Mouse (Mus musculus): ENCODE measurements around the gene Cd55b.
A peak's percentile ranks its signal among the peaks of the same experiment; 100 is the strongest.
"Not testable (repeated sequence)": the region's sequence is repeated elsewhere in the genome, so short reads cannot be mapped to it uniquely, and the experiment has no call there.

Cd55b gene

DNA sequence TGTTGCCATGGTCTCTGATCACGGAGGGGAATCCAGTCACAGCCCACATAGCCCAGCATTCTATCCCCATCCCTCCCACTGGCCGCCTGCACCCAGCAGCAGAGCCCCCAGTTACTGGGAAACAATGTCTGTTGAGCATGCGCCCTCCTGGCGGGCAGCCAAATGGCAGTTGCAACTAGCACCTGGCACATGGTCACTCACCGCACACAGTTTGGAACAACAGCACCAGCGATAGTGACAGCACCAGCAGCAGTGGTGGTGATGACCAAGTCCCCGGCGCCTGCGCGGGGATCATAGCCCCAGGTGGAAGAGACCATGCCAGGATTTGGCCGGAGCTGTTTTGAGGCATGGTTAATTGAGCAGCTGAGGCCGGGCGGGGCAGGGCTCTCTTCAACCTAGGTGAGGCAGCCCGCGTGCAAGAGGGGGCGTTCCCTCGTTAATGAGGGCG is at the start of gene Cd55b:
Gene Cd55b (minus strand): TSS at position 346 of the 448 bp plus-strand sequence.
- no peak for DNase-seq

GRCm38 (mm10) chr1:130470074-130470473 is 47.3 kb upstream of the Cd55b start:
- DNase-seq: no peak

DNA sequence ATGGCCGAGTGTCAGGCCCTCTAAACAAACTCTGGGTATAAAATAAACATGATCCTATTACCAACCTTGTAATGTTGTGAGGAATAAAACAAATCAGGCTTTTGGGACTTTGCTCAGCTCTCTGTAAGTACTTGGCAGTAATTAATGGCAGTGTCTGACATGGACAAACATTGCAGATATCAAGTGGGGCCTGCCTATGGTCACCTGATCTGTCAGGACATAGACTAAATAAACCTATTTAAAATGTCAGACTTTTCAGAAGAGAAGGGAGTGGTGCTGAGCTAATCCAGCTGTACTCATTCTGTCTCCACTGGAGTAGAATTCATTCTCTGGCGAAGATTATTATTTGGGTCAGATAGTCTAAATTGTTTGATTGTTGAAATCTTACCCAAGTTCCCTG is 44.6 kb upstream of the Cd55b start:
- DNase-seq: no peak

- DNase-seq: no peak
Measured at GRCm38 (mm10) chr1:130464173-130464572, 41.4 kb upstream of the Cd55b start.

DNA sequence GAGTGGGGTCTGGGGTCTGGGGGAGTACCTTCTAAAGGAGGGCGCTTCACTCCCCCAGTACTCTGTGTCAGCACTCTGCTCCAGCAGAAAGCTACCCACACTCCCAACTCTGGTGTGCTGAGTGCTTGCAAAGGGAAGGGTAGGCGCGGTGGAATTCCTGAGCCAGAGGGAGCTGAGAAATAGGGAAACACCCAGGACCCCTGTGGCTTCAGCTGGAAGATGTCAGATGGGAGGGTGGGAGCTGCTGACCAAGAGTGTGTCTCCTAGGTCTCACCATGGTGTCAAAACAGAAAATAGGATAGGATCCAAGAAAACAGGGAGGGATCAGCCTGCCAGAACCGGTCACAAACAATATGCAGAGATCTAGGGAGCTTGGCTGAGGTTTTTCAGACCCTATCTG is 40.1 kb upstream of the Cd55b start:
- DNase-seq: no peak

- DNase-seq: peak; percentile 84
Measured at GRCm38 (mm10) chr1:130462084-130462861, 39.5 kb upstream of the Cd55b start, which contains the start of gene Cd55. Gene Cd55, minus strand, starts transcription at chr1:130462744.

- DNase-seq: no peak
Measured at GRCm38 (mm10) chr1:130455111-130455510, 32.3 kb upstream of the Cd55b start.

DNA sequence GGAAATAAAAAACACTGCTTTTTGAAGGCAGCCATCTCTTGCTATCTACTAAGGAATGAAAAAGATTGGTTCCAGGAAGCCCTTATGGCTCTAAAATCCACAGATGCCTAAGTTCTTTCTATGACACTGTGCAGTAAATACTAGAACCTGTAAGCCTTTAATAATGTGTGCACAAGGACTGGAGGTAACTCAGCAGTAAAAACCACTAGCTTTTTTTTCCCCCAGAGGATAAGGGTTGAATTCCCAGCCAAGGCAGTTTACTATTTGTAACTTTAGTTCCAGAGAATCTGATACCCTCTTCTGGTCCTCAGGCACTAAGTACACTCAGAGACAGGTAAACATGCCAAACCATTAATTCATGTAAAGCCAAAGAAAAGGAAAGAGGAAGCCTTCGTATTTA is 20.1 kb upstream of the Cd55b start:
- DNase-seq: not testable (repeated sequence)

GRCm38 (mm10) chr1:130430920-130431319 is 8.1 kb upstream of the Cd55b start:
- no peak for DNase-seq

- DNase-seq: not testable (repeated sequence)
Measured at GRCm38 (mm10) chr1:130428667-130429066, 5.9 kb upstream of the Cd55b start.

DNA sequence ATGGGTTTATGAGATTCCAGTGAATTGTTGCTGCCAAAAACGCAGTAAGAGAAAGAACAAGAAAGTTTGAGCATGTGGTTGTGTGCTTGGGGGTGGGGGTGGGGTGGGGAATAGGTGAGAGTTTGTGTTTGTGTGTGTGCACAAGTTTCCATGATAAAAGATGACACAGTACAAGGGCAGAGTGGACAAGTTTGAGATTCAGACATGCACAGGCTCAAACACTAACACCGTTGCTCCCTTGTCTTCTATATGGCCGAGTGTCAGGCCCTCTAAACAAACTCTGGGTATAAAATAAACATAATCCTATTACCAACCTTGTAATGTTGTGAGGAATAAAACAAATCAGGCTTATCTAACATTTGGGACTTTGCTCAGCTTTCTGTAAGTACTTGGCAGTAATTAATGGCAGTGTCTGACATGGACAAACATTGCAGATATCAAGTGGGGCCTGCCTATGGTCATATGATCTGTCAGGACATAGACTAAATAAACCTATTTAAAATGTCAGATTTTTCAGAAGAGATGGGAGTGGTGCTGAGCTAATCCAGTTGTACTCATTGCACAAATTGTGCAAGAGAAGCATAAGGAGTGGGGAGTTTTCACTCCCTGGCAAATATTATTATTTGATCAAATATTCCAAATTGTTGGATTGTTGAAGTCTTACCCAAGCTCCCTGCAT is 4.5 kb upstream of the Cd55b start:
- not testable (repeated sequence) for DNase-seq

- DNase-seq: not testable (repeated sequence)
Measured at GRCm38 (mm10) chr1:130422033-130422432, 776 bp downstream of the Cd55b start.

- not testable (repeated sequence) for DNase-seq
Measured at GRCm38 (mm10) chr1:130397109-130397508, 25.7 kb downstream of the Cd55b start.

GRCm38 (mm10) chr1:130387282-130387681 is 35.5 kb downstream of the Cd55b start:
- not testable (repeated sequence) for DNase-seq

DNA sequence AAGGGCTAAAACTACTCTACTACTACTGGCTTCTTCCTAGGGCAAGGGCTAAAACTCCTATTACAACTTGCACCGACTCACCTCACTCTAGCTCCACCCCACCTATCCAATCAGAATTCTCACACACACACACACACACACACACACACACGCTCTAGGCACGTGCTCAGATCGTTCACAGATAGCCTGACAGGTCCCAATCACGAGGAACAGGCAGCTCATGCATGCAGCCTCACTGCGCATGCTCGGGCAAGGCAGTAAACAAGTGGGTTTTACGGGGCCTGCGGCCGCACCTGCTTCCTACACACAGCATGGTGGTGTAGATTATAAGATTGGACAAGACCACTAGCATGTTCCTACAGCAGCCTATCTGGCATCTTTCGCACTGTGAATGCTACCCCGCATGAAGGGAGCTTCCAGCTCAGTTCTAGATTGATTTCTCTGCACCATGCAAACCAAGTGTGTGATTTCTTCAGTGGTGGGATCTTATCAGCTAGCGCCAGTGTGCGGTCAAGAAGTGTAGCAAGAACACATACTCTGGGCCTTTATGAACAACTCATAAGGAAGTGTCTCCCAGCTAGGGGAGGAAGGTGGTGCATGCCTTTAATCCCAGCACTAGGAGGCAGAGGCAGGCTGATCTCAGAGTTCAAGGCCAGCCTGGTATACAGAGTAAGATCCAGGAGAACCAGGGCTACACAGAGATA is 44.9 kb downstream of the Cd55b start:
- DNase-seq: no peak

GRCm38 (mm10) chr1:130374173-130374785 is 48.5 kb downstream of the Cd55b start:
- DNase-seq: no peak

GRCm38 (mm10) chr1:130373398-130374083 is 49.3 kb downstream of the Cd55b start:
- no peak for DNase-seq

DNA sequence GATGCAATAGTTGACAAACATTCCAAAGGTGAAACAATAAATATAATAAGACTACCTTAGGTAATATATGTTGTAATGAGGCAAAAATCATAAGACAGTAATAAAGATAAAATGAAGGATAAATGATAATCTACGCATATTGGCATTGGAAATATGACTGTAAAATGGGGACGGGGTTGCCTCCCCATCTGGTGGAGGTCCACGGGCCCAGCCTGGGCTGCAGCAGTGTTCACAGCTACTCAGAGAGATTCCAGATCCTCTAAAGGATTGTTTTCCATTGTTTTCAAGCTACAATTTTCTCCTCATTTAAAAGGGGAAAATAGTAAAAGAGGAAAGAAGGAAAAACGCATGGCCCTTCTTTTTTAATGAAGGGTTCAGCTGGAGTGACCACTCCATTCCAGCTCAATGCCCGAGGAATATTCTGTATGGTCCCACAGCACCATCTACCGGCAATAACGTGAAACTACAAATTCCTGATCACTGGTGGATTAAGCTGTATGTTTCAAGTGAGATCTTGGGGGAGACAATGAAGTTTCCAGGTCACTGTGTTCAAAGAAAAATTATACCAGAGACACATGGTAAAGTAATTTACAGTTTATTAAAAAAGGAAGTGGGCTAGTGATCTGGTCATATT is 50.8 kb downstream of the Cd55b start:
- DNase-seq: peak; percentile 50

DNA sequence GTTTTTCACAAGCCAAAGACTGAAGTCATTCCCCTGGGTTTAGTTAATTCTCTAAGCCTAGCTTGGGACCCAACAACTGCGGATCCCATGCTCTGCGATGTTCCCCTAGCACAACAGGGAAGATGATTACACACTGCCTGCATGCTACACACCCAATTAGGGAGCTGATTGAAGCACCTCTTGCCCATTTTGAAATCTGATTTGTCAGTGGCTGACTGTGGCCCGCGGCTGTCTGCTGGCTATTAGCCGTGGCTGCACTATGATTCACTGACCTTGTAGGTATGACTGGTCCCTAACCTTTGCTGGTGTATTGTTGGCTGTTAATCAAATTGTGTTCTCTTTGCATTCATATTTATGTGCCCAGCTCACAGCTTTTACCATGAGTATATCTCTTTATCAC is 51.5 kb downstream of the Cd55b start:
- no peak for DNase-seq

- no peak for DNase-seq
Measured at GRCm38 (mm10) chr1:130350077-130350635, 72.7 kb downstream of the Cd55b start.

DNA sequence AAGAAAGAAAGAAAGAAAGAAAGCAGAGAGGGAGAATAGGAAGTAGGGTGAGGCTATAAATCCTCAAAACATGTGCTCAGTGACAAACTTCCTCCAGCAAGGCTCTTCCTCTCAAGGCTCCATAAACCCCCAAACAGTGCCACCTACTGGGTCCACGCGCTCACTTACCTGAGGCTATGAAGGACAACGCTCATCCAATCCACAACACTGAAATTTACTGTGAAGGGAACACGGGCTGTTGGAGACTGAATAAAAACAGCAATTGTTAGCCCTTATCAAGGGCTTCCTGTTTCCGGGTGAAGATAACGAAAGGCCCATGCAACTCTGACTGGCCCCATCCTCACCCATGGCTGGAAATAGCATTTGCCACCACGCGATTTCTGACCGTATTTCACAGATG is 80.4 kb downstream of the Cd55b start:
- no peak for DNase-seq
